Mouse (Mus musculus) kidney, postnatal 0 days (tissue): ENCODE measurements at regions not wholly inside any gene's neighbourhood (a gene's known extent, or its start where the extent isn't known, plus 50 kb on each side); places are given as distances from the start of the nearest gene placed in this dataset.

ENCODE experiments used
- ATAC-seq: fragments of 200-750 bp; cut with Nextera tagmentation; replicated peaks from 2 replicates; pipeline ENCODE4 v1.8.0; 2017; ENCODE audit warnings: low read depth, moderate number of reproducible peaks, moderate TSS enrichment, moderate library complexity; ENCODE audit not compliant: low FRiP score
- DNase-seq: peaks from one replicate; pipeline ENCODE4 v3.0.0-alpha.2; 2016; ENCODE audit warnings: low spot score
- H3K27ac ChIP-seq: fragments of 300-500 bp; sonication (generic); 2 replicates; pipeline ENCODE4 v1.5.1; 2014; ENCODE audit warnings: mild to moderate bottlenecking
- H3K27me3 ChIP-seq: fragments of 300-500 bp; sonication (generic); 2 replicates; pipeline ENCODE4 v1.6.1; 2014; ENCODE audit warnings: low read length, mixed read lengths; ENCODE audit not compliant: insufficient read depth
- H3K36me3 ChIP-seq: fragments of 300-500 bp; sonication (generic); 2 replicates; pipeline ENCODE4 v1.6.1; 2014; ENCODE audit warnings: low read length, mixed read lengths; ENCODE audit not compliant: insufficient read depth
- H3K4me1 ChIP-seq: fragments of 300-500 bp; sonication (generic); replicated peaks from 2 replicates; pipeline ENCODE4 v1.6.1; 2014; ENCODE audit warnings: antibody characterized with exemption, low read length, mixed read lengths; ENCODE audit not compliant: insufficient read depth
- H3K4me2 ChIP-seq: fragments of 300-500 bp; sonication (generic); 2 replicates; pipeline ENCODE4 v1.6.1; 2014; ENCODE audit warnings: mild to moderate bottlenecking, low read length, moderate library complexity, mixed read lengths
- H3K4me3 ChIP-seq: fragments of 300-500 bp; sonication (generic); replicated peaks from 2 replicates; pipeline ENCODE4 v1.5.1; 2014; ENCODE audit warnings: low read depth, low read length
- H3K9ac ChIP-seq: fragments of 300-500 bp; sonication (generic); 2 replicates; pipeline ENCODE4 v1.6.1; 2014; ENCODE audit warnings: low read depth, low read length
- H3K9me3 ChIP-seq: fragments of 300-500 bp; sonication (generic); replicated peaks from 2 replicates; pipeline ENCODE4 v1.6.1; 2016; ENCODE audit warnings: low read length, inconsistent platforms, mixed read lengths
- CTCF ChIP-seq: IDR thresholded peaks from 2 replicates; pipeline ENCODE4 v1.5.1; 2016; ENCODE audit warnings: antibody characterized with exemption, low read depth, mild to moderate bottlenecking, moderate library complexity
- WGBS: fragments of 180-500 bp; shearing (Covaris S2); extraction: QIAGEN DNeasy Blood & Tissue Kit; methylation state at CpG from one replicate; pipeline ENCODE4 v1.1.7; 2014; 5-methylcytosine and 5-hydroxymethylcytosine counted together

GRCm38 (mm10) chr12:82105184-82106031 is 63.7 kb upstream of the Sipa1l1 start:
- Histone ChIP-seq H3K9ac (no peak overlapping the region), H3K4me1 (no peaks in the 10 kb centered on the region), H3K27me3 (no peaks in the 10 kb centered on the region), H3K27ac (no peak overlapping the region), H3K4me2 (no peak overlapping the region), H3K4me3 (no peak overlapping the region), H3K36me3 (no peaks in the 10 kb centered on the region), H3K9me3 (no peaks in the 10 kb centered on the region)
- 46% methylated on average over 17 of the region's 17 CpGs for WGBS
- no peak for TF ChIP-seq CTCF
- peak; percentile 36 for DNase-seq
- ATAC-seq: no peak

GRCm38 (mm10) chr12:82115766-82116165 is 53.4 kb upstream of the Sipa1l1 start:
- H3K36me3 ChIP-seq: no peaks in the 10 kb centered on the region
- no peaks in the 10 kb centered on the region for H3K27me3 ChIP-seq
- H3K9ac ChIP-seq: no peak overlapping the region
- DNase-seq (no peak), ATAC-seq (no peak)
- H3K4me1 ChIP-seq: 0 out of 2 replicates have a peak, but pooled peaks cover 2% of the 10 kb centered on the region
- no peaks in the 10 kb centered on the region for H3K9me3 ChIP-seq
- H3K4me3 ChIP-seq: no peak overlapping the region
- no peak overlapping the region for H3K4me2 ChIP-seq
- whole genome bisulfite sequencing: 52% methylated on average over 7 of the region's 7 CpGs
- no peak overlapping the region for H3K27ac ChIP-seq
- no peak for TF ChIP-seq CTCF
